Mouse (Mus musculus) bone marrow, adult 2 months (tissue): ENCODE measurements around the gene Lmo7.

ENCODE experiments used
- CTCF ChIP-seq: fragments of 200-500 bp; IDR thresholded peaks from 2 replicates; pipeline ENCODE4 v1.5.1; 2011; ENCODE audit warnings: low read length, control low read depth; ENCODE audit not compliant: control insufficient read depth, insufficient read depth
- POLR2A ChIP-seq: fragments of 200-500 bp; IDR thresholded peaks from 2 replicates; pipeline ENCODE4 v1.6.1; 2011; ENCODE audit warnings: low read depth, mild to moderate bottlenecking, control low read depth, low read length, borderline replicate concordance; ENCODE audit not compliant: control insufficient read depth

GRCm38 (mm10) chr14:101784315-101784945, 54.7 kb downstream of the Lmo7 start:
- TF ChIP-seq CTCF (no peak), POLR2A (no peak)
